Mouse (Mus musculus) forebrain, postnatal 0 days (tissue): Measurements from ENCODE around the gene Tmem184a. TPM values are rescaled to one million over a fixed set of nuclear protein-coding genes. Genes with fewer than 3 reads are reported as not detected.

Source experiments
- ATAC-seq: fragments of 200-750 bp; cut with Nextera tagmentation; 2 replicates; pipeline ENCODE4 v1.8.0; 2017; ENCODE audit warnings: mild to moderate bottlenecking, moderate library complexity
- DNase-seq: peaks from one replicate; pipeline ENCODE4 v3.0.0-alpha.2; 2015
- H3K27ac ChIP-seq: fragments of 300-500 bp; sonication (generic); 2 replicates; pipeline ENCODE4 v1.5.1; 2014; ENCODE audit warnings: low read depth, mild to moderate bottlenecking, antibody characterized with exemption, low read length, moderate library complexity, mixed read lengths
- H3K27me3 ChIP-seq: fragments of 300-500 bp; sonication (generic); 2 replicates; pipeline ENCODE4 v1.6.1; 2014; ENCODE audit warnings: mild to moderate bottlenecking, low read length, mixed read lengths; ENCODE audit not compliant: insufficient read depth
- H3K36me3 ChIP-seq: fragments of 300-500 bp; sonication (generic); 2 replicates; pipeline ENCODE4 v1.6.1; 2014; ENCODE audit warnings: mild to moderate bottlenecking, moderate library complexity; ENCODE audit not compliant: insufficient read depth
- H3K4me1 ChIP-seq: fragments of 300-500 bp; sonication (generic); 2 replicates; pipeline ENCODE4 v1.6.1; 2014; ENCODE audit warnings: antibody characterized with exemption; ENCODE audit not compliant: insufficient read depth
- H3K4me2 ChIP-seq: fragments of 300-500 bp; sonication (generic); 2 replicates; pipeline ENCODE4 v1.6.1; 2014; ENCODE audit warnings: low read depth, mild to moderate bottlenecking, moderate library complexity
- H3K4me3 ChIP-seq: fragments of 300-500 bp; sonication (generic); 2 replicates; pipeline ENCODE4 v1.5.1; 2014; ENCODE audit warnings: low read depth, low read length, mixed read lengths
- H3K9ac ChIP-seq: fragments of 300-500 bp; sonication (generic); 2 replicates; pipeline ENCODE4 v1.6.1; 2014; ENCODE audit warnings: mild to moderate bottlenecking
- H3K9me3 ChIP-seq: fragments of 300-500 bp; sonication (generic); 2 replicates; pipeline ENCODE4 v1.6.1; 2016; ENCODE audit warnings: low read length
- CTCF ChIP-seq: sonication (generic); IDR thresholded peaks from 2 replicates; pipeline ENCODE4 v1.5.1; 2016; ENCODE audit warnings: antibody characterized with exemption, control low read depth, low read depth
- WGBS: fragments of 180-500 bp; shearing (Covaris S2); extraction: QIAGEN DNeasy Blood & Tissue Kit; methylation state at CpG from one replicate; pipeline ENCODE4 v1.1.7; 2014; 5-methylcytosine and 5-hydroxymethylcytosine counted together
- polyA plus RNA-seq: library from polyadenylated mRNA; unstranded; fragments of >200 nt; fragmentation: Nextera tagmentation; extraction: Ambion mirVana; gene quantifications from 2 replicates; pipeline ENCODE4 v1.2.1, GENCODE M21; 2015
- total RNA-seq: library from RNA; depleted of rRNA; stranded (reverse); fragments of >200 nt; gene quantifications from 2 replicates; pipeline ENCODE4 v1.2.3, GENCODE M21; 2014

Tmem184a gene
- total and polyA plus RNA-seq, 2 experiments from 2014 or later: 0.10 to 0.12 TPM

GRCm38 (mm10) chr5:139804107-139804551 is 15.6 kb downstream of the Tmem184a start:
- ATAC-seq (no peak), DNase-seq (no peak)
- H3K27ac ChIP-seq: no peak overlapping the region
- H3K9me3 ChIP-seq: no peaks in the 10 kb centered on the region
- no peaks in the 10 kb centered on the region for H3K4me1 ChIP-seq
- H3K9ac ChIP-seq: no peak overlapping the region
- peaks cover 15% of the 10 kb centered on the region for H3K36me3 ChIP-seq
- 8% methylated on average over 6 of the region's 6 CpGs for WGBS
- TF ChIP-seq CTCF: no peak
- H3K4me2 ChIP-seq: no peak overlapping the region
- no peak overlapping the region for H3K4me3 ChIP-seq
- H3K27me3 ChIP-seq: no peaks in the 10 kb centered on the region

DNA sequence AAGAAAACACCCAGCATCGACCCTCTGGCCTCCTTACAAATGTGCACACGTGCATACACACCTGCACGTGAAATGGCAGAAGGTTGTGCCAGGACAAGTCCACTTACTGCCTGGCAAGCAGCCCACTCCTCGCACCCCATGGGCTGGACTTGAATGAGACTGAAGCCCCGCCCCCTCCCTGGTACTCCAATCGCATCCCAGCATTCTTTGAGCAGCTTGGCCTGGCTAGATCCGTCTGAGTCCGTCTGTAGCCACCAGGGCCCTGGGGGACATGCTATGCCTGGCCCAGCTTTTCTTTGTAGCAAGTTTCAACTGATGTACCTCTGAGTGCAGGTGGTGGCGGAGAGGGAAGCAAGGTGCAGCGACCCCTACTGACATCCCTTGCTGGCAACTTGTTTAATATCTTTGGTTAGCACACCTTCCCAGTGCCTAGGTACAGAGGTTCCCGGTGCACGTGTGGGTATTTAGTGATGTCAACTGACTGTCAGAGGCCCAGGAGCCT is 16.1 kb downstream of the Tmem184a start:
- TF ChIP-seq CTCF: peak; percentile 52
- 5% methylated on average over 12 of the region's 12 CpGs for WGBS
- Histone ChIP-seq H3K27ac (no peak overlapping the region), H3K36me3 (peaks cover 15% of the 10 kb centered on the region), H3K9ac (no peak overlapping the region), H3K4me2 (no peak overlapping the region), H3K9me3 (no peaks in the 10 kb centered on the region), H3K4me1 (peaks cover 1% of the 10 kb centered on the region; the same call in 1 of the 2 replicates), H3K4me3 (no peak overlapping the region), H3K27me3 (no peaks in the 10 kb centered on the region)
- ATAC-seq (peak; percentile 48), DNase-seq (no peak)

DNA sequence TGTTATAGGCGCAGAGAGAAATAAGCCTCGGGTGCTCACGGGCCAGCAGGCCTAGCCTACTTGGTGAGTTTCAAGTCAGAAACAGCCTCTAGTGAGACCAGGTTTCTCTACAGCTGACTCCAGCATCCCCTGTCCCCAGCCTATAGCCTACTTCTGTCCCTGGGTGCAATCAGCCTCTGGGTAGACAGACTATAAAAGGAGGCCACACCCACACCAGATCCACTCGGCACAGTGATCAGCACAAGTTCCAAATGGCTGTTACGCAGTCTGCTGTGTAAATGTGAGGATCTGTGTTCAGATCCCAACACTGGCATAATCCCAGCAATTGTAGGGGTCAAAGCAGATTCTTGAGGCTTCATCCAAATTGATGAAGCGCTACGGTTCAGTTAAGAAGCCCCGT is 16.6 kb downstream of the Tmem184a start:
- TF ChIP-seq CTCF: no peak
- 75% methylated on average over 8 of the region's 8 CpGs for WGBS
- peaks cover 15% of the 10 kb centered on the region for H3K36me3 ChIP-seq
- no peak for ATAC-seq
- H3K27me3 ChIP-seq: no peaks in the 10 kb centered on the region
- H3K4me1 ChIP-seq: peaks cover 6% of the 10 kb centered on the region
- H3K9ac ChIP-seq: no peak overlapping the region
- no peak overlapping the region for H3K4me2 ChIP-seq
- no peak overlapping the region for H3K27ac ChIP-seq
- no peaks in the 10 kb centered on the region for H3K9me3 ChIP-seq
- no peak for DNase-seq
- no peak overlapping the region for H3K4me3 ChIP-seq

DNA sequence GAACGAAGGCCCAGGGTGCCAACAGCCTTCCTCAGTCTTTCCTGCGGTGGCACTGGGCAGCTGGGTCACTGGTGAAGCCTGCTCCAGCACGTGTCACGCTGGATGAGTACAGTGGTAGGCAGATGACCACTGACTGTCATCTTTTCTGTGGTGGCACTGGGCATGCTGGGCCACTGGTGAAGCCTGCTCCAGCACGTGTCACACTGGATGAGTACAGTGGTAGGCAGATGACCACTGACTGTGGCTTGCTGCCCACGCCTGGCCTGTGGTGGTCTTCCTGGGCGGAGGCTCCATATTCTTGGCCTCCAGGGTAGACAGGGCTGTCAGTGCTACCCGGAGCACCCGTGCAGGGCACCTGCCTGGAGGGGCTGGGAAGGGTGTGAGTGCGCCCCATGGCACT is 17.8 kb downstream of the Tmem184a start:
- Histone ChIP-seq H3K27me3 (no peaks in the 10 kb centered on the region), H3K36me3 (peaks cover 15% of the 10 kb centered on the region), H3K4me2 (no peak overlapping the region), H3K4me3 (no peak overlapping the region), H3K27ac (no peak overlapping the region), H3K9ac (no peak overlapping the region), H3K9me3 (no peaks in the 10 kb centered on the region), H3K4me1 (peaks cover 19% of the 10 kb centered on the region)
- ATAC-seq: no peak
- no peak for TF ChIP-seq CTCF
- 91% methylated on average over 10 of the region's 10 CpGs for WGBS
- DNase-seq: no peak

DNA sequence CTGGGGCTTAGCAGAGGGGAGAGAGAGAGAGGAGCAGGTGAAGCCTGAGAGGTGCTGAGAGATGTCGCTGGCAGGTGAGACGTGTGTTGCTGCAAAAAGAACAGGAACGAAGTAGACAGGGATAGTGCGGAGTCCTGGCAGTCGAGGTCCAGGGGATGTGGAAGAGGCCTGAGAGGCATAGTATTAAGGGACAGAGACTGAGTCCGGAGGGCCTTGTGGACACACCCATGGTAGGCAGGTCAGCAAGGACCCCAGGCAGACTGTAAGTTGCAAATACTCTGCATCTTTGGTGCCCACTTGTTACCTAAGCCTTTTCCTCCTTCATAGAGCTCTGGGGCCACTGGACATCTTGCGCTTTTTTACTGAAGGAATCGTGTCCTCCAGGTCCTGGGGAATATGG is 18.5 kb downstream of the Tmem184a start:
- Histone ChIP-seq H3K36me3 (peaks cover 15% of the 10 kb centered on the region), H3K4me1 (peaks cover 20% of the 10 kb centered on the region), H3K4me3 (no peak overlapping the region), H3K27me3 (no peaks in the 10 kb centered on the region), H3K9me3 (no peaks in the 10 kb centered on the region), H3K27ac (no peak overlapping the region), H3K9ac (no peak overlapping the region), H3K4me2 (no peak overlapping the region)
- 94% methylated on average over 8 of the region's 8 CpGs for WGBS
- DNase-seq (no peak), ATAC-seq (no peak)
- no peak for TF ChIP-seq CTCF

DNA sequence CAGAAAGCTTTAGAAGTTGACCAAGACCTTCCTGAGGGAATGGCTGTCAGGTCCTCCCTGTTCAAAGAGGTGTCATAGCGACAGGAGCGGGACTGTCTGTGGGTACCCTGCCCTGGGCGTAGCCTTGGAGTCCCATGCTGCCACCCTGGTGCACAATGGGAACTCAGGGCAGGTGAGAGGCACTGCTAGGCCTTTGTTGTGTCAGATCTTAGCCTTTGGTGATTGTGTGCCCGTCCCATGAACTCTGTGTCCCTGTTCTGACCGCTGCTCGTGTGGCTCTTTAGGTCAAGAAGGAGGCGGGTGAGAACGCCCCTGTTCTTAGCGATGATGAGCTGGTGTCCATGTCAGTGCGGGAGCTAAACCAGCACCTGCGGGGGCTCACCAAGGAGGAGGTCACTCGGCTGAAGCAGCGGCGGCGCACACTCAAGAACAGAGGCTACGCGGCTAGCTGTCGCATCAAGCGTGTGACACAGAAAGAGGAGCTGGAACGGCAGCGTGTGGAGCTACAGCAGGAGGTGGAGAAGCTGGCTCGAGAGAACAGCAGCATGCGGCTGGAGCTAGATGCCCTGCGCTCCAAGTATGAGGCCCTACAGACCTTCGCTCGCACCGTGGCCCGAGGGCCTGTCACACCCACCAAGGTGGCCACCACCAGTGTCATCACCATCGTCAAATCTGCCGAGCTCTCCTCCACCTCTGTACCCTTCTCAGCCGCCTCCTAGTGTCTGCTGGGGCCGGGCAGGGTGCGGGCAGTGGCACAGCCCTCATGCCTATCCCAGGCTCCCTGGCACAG is 19.7 kb downstream of the Tmem184a start:
- Histone ChIP-seq H3K4me2 (no peak overlapping the region), H3K27ac (no peak overlapping the region), H3K4me3 (no peak overlapping the region), H3K9ac (no peak overlapping the region), H3K4me1 (peaks cover 20% of the 10 kb centered on the region), H3K36me3 (peaks cover 15% of the 10 kb centered on the region), H3K9me3 (no peaks in the 10 kb centered on the region), H3K27me3 (no peaks in the 10 kb centered on the region)
- 90% methylated on average over 33 of the region's 33 CpGs for whole genome bisulfite sequencing
- no peak for TF ChIP-seq CTCF
- DNase-seq: no peak
- ATAC-seq: no peak

DNA sequence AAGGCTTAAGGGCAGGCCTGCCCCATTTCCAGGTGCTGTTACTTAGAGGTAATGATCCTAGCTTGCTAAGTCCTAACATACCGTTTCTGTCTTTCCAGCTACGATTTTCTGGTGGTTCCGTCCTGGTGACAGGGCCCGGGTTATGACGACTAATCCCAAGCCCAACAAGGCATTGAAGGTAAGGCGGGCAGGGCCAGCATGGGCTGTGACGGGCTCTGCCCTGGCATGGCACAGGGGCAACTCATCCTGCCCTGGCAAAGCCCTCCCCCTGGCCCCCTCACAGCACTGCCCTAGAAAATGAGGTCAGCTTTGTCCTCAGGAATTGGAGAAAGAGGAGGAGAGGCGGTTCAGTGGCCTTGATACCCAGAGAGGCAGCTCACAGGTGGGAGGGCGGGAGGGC is 20.7 kb downstream of the Tmem184a start:
- peaks cover 15% of the 10 kb centered on the region for H3K36me3 ChIP-seq
- 88% methylated on average over 9 of the region's 9 CpGs for WGBS
- peaks cover 20% of the 10 kb centered on the region for H3K4me1 ChIP-seq
- DNase-seq (no peak), ATAC-seq (no peak)
- peak overlapping the region; percentile 90; the same call in 1 of the 2 replicates for H3K4me2 ChIP-seq
- TF ChIP-seq CTCF: no peak
- peak overlapping the region; percentile 92; the same call in 1 of the 2 replicates for H3K27ac ChIP-seq
- no peaks in the 10 kb centered on the region for H3K9me3 ChIP-seq
- no peak overlapping the region for H3K4me3 ChIP-seq
- H3K9ac ChIP-seq: 0 out of 2 replicates have a peak overlapping the region, but pooled peaks have one; percentile 62
- no peaks in the 10 kb centered on the region for H3K27me3 ChIP-seq
